ENCODE assay signal across 8 mouse cellular contexts in genomic region chr7:130673169-130674033, GRCm38 (mm10).
DNase-seq lines count a peak whose midpoint lies in the region; ATAC-seq and TF ChIP-seq lines count a peak whose summit lies in the region.

No protein-coding gene starts in this region.

- no peak overlapping the region for H3K4me3 ChIP-seq in testis, adult 2 months (ENCODE audit: control insufficient read depth, low read depth, low read length)
- no peak overlapping the region for H3K4me3 ChIP-seq in forebrain, embryonic 13.5 days
- H3K4me3 ChIP-seq in intestine, embryonic 14.5 days (ENCODE audit: low read depth, low read length): no peak overlapping the region
- H3K4me3 ChIP-seq in liver, embryonic 12.5 days: no peak overlapping the region

- no peak for DNase-seq in testis, postnatal 14 days (ENCODE audit: low spot score)
- peak; percentile 76 for DNase-seq in intestine, embryonic 14.5 days (ENCODE audit: low spot score)
- DNase-seq in right cerebral cortex, postnatal 25 days: peak; percentile 29
- DNase-seq in gastrocnemius, adult 8-10 months (ENCODE audit: low spot score in 2 of 2): no peak

- no peak overlapping the region for H3K9ac ChIP-seq in forebrain, embryonic 13.5 days
- no peak overlapping the region for H3K9ac ChIP-seq in intestine, embryonic 14.5 days (ENCODE audit: low read length)
- H3K9ac ChIP-seq in liver, embryonic 12.5 days: no peak overlapping the region

- no peak for TF ChIP-seq POLR2A in testis, adult 2 months (IDR thresholded peaks at IDR 0.05; ENCODE audit: control insufficient read depth, low read depth, low read length)

- H3K27me3 ChIP-seq in testis, adult 2 months (ENCODE audit: control insufficient read depth, insufficient read depth, low read length): no peaks in the 10 kb centered on the region
- no peaks in the 10 kb centered on the region for H3K27me3 ChIP-seq in forebrain, embryonic 13.5 days
- no peaks in the 10 kb centered on the region for H3K27me3 ChIP-seq in intestine, embryonic 14.5 days (replicated peaks; ENCODE audit: control insufficient read depth, insufficient read depth, low read length)
- H3K27me3 ChIP-seq in liver, embryonic 12.5 days (replicated peaks): no peaks in the 10 kb centered on the region

- WGBS in forebrain, embryonic 13.5 days: 60% methylated on average over 9 of the region's 9 CpGs
- WGBS in intestine, embryonic 14.5 days: 61% methylated on average over 9 of the region's 9 CpGs
- 51% methylated on average over 9 of the region's 9 CpGs for WGBS in liver, embryonic 12.5 days (ENCODE audit: insufficient replicate concordance)

- H3K36me3 ChIP-seq in testis, adult 2 months (ENCODE audit: control insufficient read depth, insufficient read depth, low read length): no peaks in the 10 kb centered on the region
- no peaks in the 10 kb centered on the region for H3K36me3 ChIP-seq in forebrain, embryonic 13.5 days (ENCODE audit: poor library complexity, severe bottlenecking)
- peaks cover 4% of the 10 kb centered on the region; the same call in 1 of the 2 replicates for H3K36me3 ChIP-seq in intestine, embryonic 14.5 days (ENCODE audit: control insufficient read depth, insufficient read depth, low read length)
- no peaks in the 10 kb centered on the region for H3K36me3 ChIP-seq in liver, embryonic 12.5 days

- TF ChIP-seq CTCF in testis, adult 2 months (IDR thresholded peaks at IDR 0.05; ENCODE audit: control insufficient read depth, insufficient read depth, insufficient replicate concordance, low read depth, low read length): peak; percentile 68; the same call in 1 of the 2 replicates

- H3K27ac ChIP-seq in testis, adult 2 months (ENCODE audit: control insufficient read depth, insufficient read depth, low read depth, low read length): peak overlapping the region; percentile 49; the same call in 1 of the 2 replicates
- no peak overlapping the region for H3K27ac ChIP-seq in forebrain, embryonic 13.5 days
- H3K27ac ChIP-seq in intestine, embryonic 14.5 days (ENCODE audit: low read depth): no peak overlapping the region
- no peak overlapping the region for H3K27ac ChIP-seq in liver, embryonic 12.5 days

- peak; percentile 71; the same call in 1 of the 2 replicates for ATAC-seq in cerebellum, adult (ENCODE audit: insufficient number of reproducible peaks, low FRiP score, low TSS enrichment)
- ATAC-seq in forebrain, embryonic 13.5 days: peak; percentile 67
- ATAC-seq in intestine, embryonic 14.5 days (replicated peaks; ENCODE audit: low FRiP score, low TSS enrichment, low read depth): 0 out of 2 replicates have a peak, but pooled peaks have one; percentile 47
- ATAC-seq in liver, embryonic 12.5 days: 0 out of 2 replicates have a peak, but pooled peaks have one; percentile 27

- peaks cover 10% of the 10 kb centered on the region for H3K4me1 ChIP-seq in testis, adult 2 months (ENCODE audit: control insufficient read depth, insufficient read depth, low read length)
- peaks cover 51% of the 10 kb centered on the region for H3K4me1 ChIP-seq in forebrain, embryonic 13.5 days
- peaks cover 36% of the 10 kb centered on the region for H3K4me1 ChIP-seq in intestine, embryonic 14.5 days (replicated peaks; ENCODE audit: control insufficient read depth, insufficient read depth, low read length)
- peaks cover 25% of the 10 kb centered on the region for H3K4me1 ChIP-seq in liver, embryonic 12.5 days

- H3K9me3 ChIP-seq in forebrain, embryonic 13.5 days (replicated peaks): no peaks in the 10 kb centered on the region
- H3K9me3 ChIP-seq in intestine, embryonic 14.5 days (ENCODE audit: control insufficient read depth, low read length): no peaks in the 10 kb centered on the region
- no peaks in the 10 kb centered on the region for H3K9me3 ChIP-seq in liver, embryonic 12.5 days (replicated peaks)

- H3K4me2 ChIP-seq in forebrain, embryonic 13.5 days: no peak overlapping the region
- no peak overlapping the region for H3K4me2 ChIP-seq in intestine, embryonic 14.5 days (ENCODE audit: low read length)
- no peak overlapping the region for H3K4me2 ChIP-seq in liver, embryonic 12.5 days

Comparison
In these comparisons a context has a peak if more than half of its experiments do, and no peak if none do; other contexts are left out.
1. DNase-seq: peak in intestine, embryonic 14.5 days (single experiment) and right cerebral cortex, postnatal 25 days (single experiment); none in testis, postnatal 14 days (single experiment) and gastrocnemius, adult 8-10 months (0 of 2).
2. Peak in every context shown above with its lines, with median percentiles within 50 percentile points of each other: ATAC-seq.